Mouse (Mus musculus) neural tube, embryonic 14.5 days (tissue): Measurements from ENCODE around the gene Ly6g5b. TPM values are rescaled to one million over a fixed set of nuclear protein-coding genes. Genes with fewer than 3 reads are reported as not detected.

ENCODE experiments used
- ATAC-seq: fragments of 200-750 bp; cut with Nextera tagmentation; 2 replicates; pipeline ENCODE4 v1.8.0; 2017; ENCODE audit warnings: low read depth, mild to moderate bottlenecking, moderate TSS enrichment, moderate library complexity
- H3K27ac ChIP-seq: fragments of 300-500 bp; sonication (generic); 2 replicates; pipeline ENCODE4 v1.5.1; 2014; ENCODE audit warnings: low read depth, mild to moderate bottlenecking, control low read depth, low read length, moderate library complexity, mixed read lengths
- H3K27me3 ChIP-seq: fragments of 300-500 bp; sonication (generic); 2 replicates; pipeline ENCODE4 v1.6.1; 2014; ENCODE audit warnings: low read length; ENCODE audit not compliant: control insufficient read depth, insufficient read depth
- H3K36me3 ChIP-seq: fragments of 300-500 bp; sonication (generic); 2 replicates; pipeline ENCODE4 v1.6.1; 2014; ENCODE audit warnings: low read length, mixed read lengths; ENCODE audit not compliant: control insufficient read depth, insufficient read depth
- H3K4me1 ChIP-seq: fragments of 300-500 bp; sonication (generic); 2 replicates; pipeline ENCODE4 v1.6.1; 2014; ENCODE audit warnings: low read length; ENCODE audit not compliant: control insufficient read depth, insufficient read depth
- H3K4me2 ChIP-seq: fragments of 300-500 bp; sonication (generic); 2 replicates; pipeline ENCODE4 v1.6.1; 2014; ENCODE audit warnings: mild to moderate bottlenecking, low read depth, low read length, control low read depth
- H3K4me3 ChIP-seq: fragments of 300-500 bp; sonication (generic); 2 replicates; pipeline ENCODE4 v1.5.1; 2014; ENCODE audit warnings: low read depth, low read length, control low read depth, mixed read lengths
- H3K9ac ChIP-seq: fragments of 300-500 bp; sonication (generic); replicated peaks from 2 replicates; pipeline ENCODE4 v1.6.1; 2014; ENCODE audit warnings: low read depth, mild to moderate bottlenecking, control low read depth, low read length, mixed read lengths
- H3K9me3 ChIP-seq: fragments of 300-500 bp; sonication (generic); 2 replicates; pipeline ENCODE4 v1.6.1; 2016; ENCODE audit warnings: low read length; ENCODE audit not compliant: control insufficient read depth
- whole genome bisulfite sequencing: fragments of 180-500 bp; shearing (Covaris S2); extraction: QIAGEN DNeasy Blood & Tissue Kit; methylation state at CpG from one replicate; pipeline ENCODE4 v1.1.7; 2014; 5-methylcytosine and 5-hydroxymethylcytosine counted together
- polyA plus RNA-seq: library from polyadenylated mRNA; unstranded; fragments of >200 nt; fragmentation: Nextera tagmentation; extraction: Ambion mirVana; gene quantifications from 2 replicates; pipeline ENCODE4 v1.2.1, GENCODE M21; 2014

Gene Ly6g5b
- polyA plus RNA-seq, 1 experiment from 2014 or later = 0.92 TPM

- no peak for ATAC-seq
- Histone ChIP-seq H3K36me3 (peaks cover 14% of the 10 kb centered on the region), H3K27me3 (no peaks in the 10 kb centered on the region), H3K9ac (peak overlapping the region; percentile 81), H3K9me3 (no peaks in the 10 kb centered on the region), H3K4me3 (peak overlapping the region; percentile 52), H3K4me1 (peaks cover 11% of the 10 kb centered on the region), H3K27ac (peak overlapping the region; percentile 97), H3K4me2 (peak overlapping the region; percentile 54)
- 54% methylated on average over 8 of the region's 8 CpGs for WGBS
Observed at GRCm38 (mm10) chr17:35090166-35090932, 24.9 kb downstream of the Ly6g5b start.

GRCm38 (mm10) chr17:35088825-35089644 lies 26.2 kb downstream of the Ly6g5b start, which contains the start of gene Abhd16a:
TSS of gene Abhd16a (plus strand) at chr17:35089263.
- Histone ChIP-seq H3K27me3 (no peaks in the 10 kb centered on the region), H3K4me3 (peak within 1 kb of the TSS; percentile 52), H3K4me2 (peak within 1 kb of the TSS; percentile 54), H3K36me3 (peaks cover under 1% of the 10 kb centered on the region; the same call in 1 of the 2 replicates), H3K27ac (peak within 1 kb of the TSS; percentile 97), H3K9me3 (no peaks in the 10 kb centered on the region), H3K4me1 (peaks cover 11% of the 10 kb centered on the region), H3K9ac (peak within 1 kb of the TSS; percentile 81)
- whole genome bisulfite sequencing = 4% methylated on average over 63 of the region's 67 CpGs
- ATAC-seq = peak; percentile 98

- no peak overlapping the region for H3K4me3 ChIP-seq
- H3K4me1 ChIP-seq = peaks cover 11% of the 10 kb centered on the region
- no peaks in the 10 kb centered on the region; the same call in 1 of the 2 replicates for H3K36me3 ChIP-seq
- H3K9ac ChIP-seq = no peak overlapping the region
- no peak overlapping the region for H3K4me2 ChIP-seq
- H3K27me3 ChIP-seq = no peaks in the 10 kb centered on the region
- ATAC-seq = no peak
- 54% methylated on average over 2 of the region's 2 CpGs for WGBS
- no peak overlapping the region for H3K27ac ChIP-seq
- no peaks in the 10 kb centered on the region for H3K9me3 ChIP-seq
Observed at GRCm38 (mm10) chr17:35088151-35088550, 27.1 kb downstream of the Ly6g5b start.

- WGBS = 82% methylated on average over 7 of the region's 7 CpGs
- Histone ChIP-seq H3K9me3 (no peaks in the 10 kb centered on the region), H3K4me1 (peaks cover 5% of the 10 kb centered on the region)
Observed at GRCm38 (mm10) chr17:35085208-35085865, 29.9 kb downstream of the Ly6g5b start, which contains the start of gene Ly6g6f. TSS of gene Ly6g6f (minus strand) at chr17:35085610.

GRCm38 (mm10) chr17:35083929-35084497 lies 31.2 kb downstream of the Ly6g5b start:
- ATAC-seq = no peak
- Histone ChIP-seq H3K9me3 (no peaks in the 10 kb centered on the region), H3K9ac (no peak overlapping the region), H3K27ac (no peak overlapping the region), H3K27me3 (no peaks in the 10 kb centered on the region), H3K36me3 (no peaks in the 10 kb centered on the region), H3K4me1 (no peaks in the 10 kb centered on the region), H3K4me3 (no peak overlapping the region), H3K4me2 (no peak overlapping the region)
- WGBS = 79% methylated on average over 3 of the region's 3 CpGs

More at GRCm38 (mm10) chr17:35085208-35085865, 29.9 kb downstream of the Ly6g5b start, which contains the start of gene Ly6g6f:
- Histone ChIP-seq H3K27ac (no peak within 1 kb of the TSS), H3K36me3 (no peaks in the 10 kb centered on the region), H3K4me2 (no peak within 1 kb of the TSS), H3K27me3 (no peaks in the 10 kb centered on the region), H3K4me3 (no peak within 1 kb of the TSS), H3K9ac (no peak within 1 kb of the TSS)
- ATAC-seq = no peak

GRCm38 (mm10) chr17:35082841-35083576 lies 32.2 kb downstream of the Ly6g5b start:
- Histone ChIP-seq H3K4me3 (no peak overlapping the region), H3K9ac (no peak overlapping the region), H3K4me2 (no peak overlapping the region), H3K9me3 (no peaks in the 10 kb centered on the region), H3K36me3 (no peaks in the 10 kb centered on the region), H3K4me1 (peaks cover 1% of the 10 kb centered on the region; the same call in 1 of the 2 replicates), H3K27ac (no peak overlapping the region), H3K27me3 (no peaks in the 10 kb centered on the region)
- ATAC-seq = no peak
- 87% methylated on average over 16 of the region's 16 CpGs for WGBS

- no peak for ATAC-seq
- H3K27ac ChIP-seq = no peak overlapping the region
- no peaks in the 10 kb centered on the region for H3K36me3 ChIP-seq
- H3K9me3 ChIP-seq = no peaks in the 10 kb centered on the region
- H3K9ac ChIP-seq = no peak overlapping the region
- no peak overlapping the region for H3K4me2 ChIP-seq
- H3K4me3 ChIP-seq = no peak overlapping the region
- 81% methylated on average over 4 of the region's 4 CpGs for WGBS
- H3K27me3 ChIP-seq = no peaks in the 10 kb centered on the region
- peaks cover 5% of the 10 kb centered on the region; the same call in 1 of the 2 replicates for H3K4me1 ChIP-seq
Observed at GRCm38 (mm10) chr17:35080710-35081109, 34.5 kb downstream of the Ly6g5b start.

GRCm38 (mm10) chr17:35080248-35080647 lies 35.0 kb downstream of the Ly6g5b start:
- Histone ChIP-seq H3K27ac (no peak overlapping the region), H3K9ac (no peak overlapping the region), H3K27me3 (no peaks in the 10 kb centered on the region), H3K4me3 (no peak overlapping the region), H3K4me1 (peaks cover 5% of the 10 kb centered on the region; the same call in 1 of the 2 replicates), H3K36me3 (no peaks in the 10 kb centered on the region), H3K9me3 (no peaks in the 10 kb centered on the region), H3K4me2 (no peak overlapping the region)
- WGBS = 67% methylated on average over 6 of the region's 6 CpGs
- no peak for ATAC-seq
